Mouse (Mus musculus): Measurements from ENCODE around the gene Ptprh.

- TF ChIP-seq CTCF (IDR thresholded peaks at IDR 0.05; ENCODE audit: low read depth, low read length) (no peak), POLR2A (IDR thresholded peaks at IDR 0.05; ENCODE audit: insufficient read depth, low read length) (no peak)
These were observed 47.7 kb upstream of the Ptprh start for GRCm38 (mm10) chr7:4651581-4651980.
